Mouse (Mus musculus) midbrain, embryonic 16.5 days (tissue): ENCODE data around the gene Larp1. TPM values are rescaled to one million over a fixed set of nuclear protein-coding genes. Genes with fewer than 3 reads are reported as not detected.

Experiments
- ATAC-seq: fragments of 200-750 bp; cut with Nextera tagmentation; 2 replicates; pipeline ENCODE4 v1.8.0; 2017; ENCODE audit warnings: moderate TSS enrichment
- H3K27ac ChIP-seq: fragments of 300-500 bp; sonication (generic); 2 replicates; pipeline ENCODE4 v1.5.1; 2014; ENCODE audit warnings: mild to moderate bottlenecking, low read length, mixed read lengths
- H3K27me3 ChIP-seq: fragments of 300-500 bp; sonication (generic); 2 replicates; pipeline ENCODE4 v1.6.1; 2014; ENCODE audit warnings: low read depth, low read length, mixed read lengths; ENCODE audit not compliant: control insufficient read depth, insufficient read depth
- H3K36me3 ChIP-seq: fragments of 300-500 bp; sonication (generic); 2 replicates; pipeline ENCODE4 v1.6.1; 2014; ENCODE audit warnings: mild to moderate bottlenecking, low read length, moderate library complexity, mixed read lengths; ENCODE audit not compliant: control insufficient read depth, insufficient read depth
- H3K4me1 ChIP-seq: fragments of 300-500 bp; sonication (generic); 2 replicates; pipeline ENCODE4 v1.6.1; 2014; ENCODE audit warnings: mild to moderate bottlenecking, low read length, mixed read lengths; ENCODE audit not compliant: control insufficient read depth, insufficient read depth
- H3K4me2 ChIP-seq: fragments of 300-500 bp; sonication (generic); 2 replicates; pipeline ENCODE4 v1.6.1; 2014; ENCODE audit warnings: mild to moderate bottlenecking, low read length, mixed read lengths
- H3K4me3 ChIP-seq: fragments of 300-500 bp; sonication (generic); 2 replicates; pipeline ENCODE4 v1.5.1; 2014; ENCODE audit warnings: low read depth, mild to moderate bottlenecking, low read length, moderate library complexity, mixed read lengths
- H3K9ac ChIP-seq: fragments of 300-500 bp; sonication (generic); 2 replicates; pipeline ENCODE4 v1.6.1; 2014; ENCODE audit warnings: low read depth, low read length, mixed read lengths
- H3K9me3 ChIP-seq: fragments of 300-500 bp; sonication (generic); replicated peaks from 2 replicates; pipeline ENCODE4 v1.6.1; 2014; ENCODE audit warnings: mild to moderate bottlenecking, low read length, mixed read lengths; ENCODE audit not compliant: control insufficient read depth, poor library complexity, severe bottlenecking
- WGBS: fragments of 180-500 bp; shearing (Covaris S2); extraction: QIAGEN DNeasy Blood & Tissue Kit; methylation state at CpG from one replicate; pipeline ENCODE4 v1.1.7; 2014; 5-methylcytosine and 5-hydroxymethylcytosine counted together
- polyA plus RNA-seq: library from polyadenylated mRNA; unstranded; fragments of >200 nt; fragmentation: Nextera tagmentation; extraction: Ambion mirVana; gene quantifications from 2 replicates; pipeline ENCODE4 v1.2.1, GENCODE M21; 2015

Larp1 gene
- polyA plus RNA-seq, 1 experiment from 2014 or later = 17.7 TPM

DNA sequence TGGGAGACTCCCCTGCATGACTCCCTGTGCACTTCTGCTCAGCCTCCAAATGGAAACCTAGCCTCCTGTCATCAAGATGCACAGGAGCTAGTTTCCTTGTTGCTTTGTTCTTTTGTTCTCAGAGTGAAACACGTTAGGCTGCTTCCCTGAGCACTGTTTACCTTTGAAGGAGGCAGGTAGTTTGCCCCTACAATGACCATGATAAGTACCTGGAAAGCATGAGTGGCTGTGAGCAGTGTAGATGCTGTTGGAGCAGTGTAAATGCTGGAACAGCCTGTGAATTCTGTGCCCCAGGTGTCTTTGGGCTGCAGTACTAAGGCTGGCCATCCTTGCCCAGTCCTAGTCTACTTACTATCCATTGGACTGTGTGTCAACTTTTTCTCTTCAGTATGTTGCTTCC, 18.0 kb downstream of the Larp1 start:
- WGBS = 70% methylated on average over 1 of the region's 1 CpGs
- no peaks in the 10 kb centered on the region for H3K27me3 ChIP-seq
- no peaks in the 10 kb centered on the region for H3K9me3 ChIP-seq
- H3K4me3 ChIP-seq = no peak overlapping the region
- no peak overlapping the region for H3K27ac ChIP-seq
- H3K4me2 ChIP-seq = no peak overlapping the region
- peaks cover 4% of the 10 kb centered on the region; the same call in 1 of the 2 replicates for H3K4me1 ChIP-seq
- H3K36me3 ChIP-seq = no peaks in the 10 kb centered on the region
- ATAC-seq = no peak
- no peak overlapping the region for H3K9ac ChIP-seq

DNA sequence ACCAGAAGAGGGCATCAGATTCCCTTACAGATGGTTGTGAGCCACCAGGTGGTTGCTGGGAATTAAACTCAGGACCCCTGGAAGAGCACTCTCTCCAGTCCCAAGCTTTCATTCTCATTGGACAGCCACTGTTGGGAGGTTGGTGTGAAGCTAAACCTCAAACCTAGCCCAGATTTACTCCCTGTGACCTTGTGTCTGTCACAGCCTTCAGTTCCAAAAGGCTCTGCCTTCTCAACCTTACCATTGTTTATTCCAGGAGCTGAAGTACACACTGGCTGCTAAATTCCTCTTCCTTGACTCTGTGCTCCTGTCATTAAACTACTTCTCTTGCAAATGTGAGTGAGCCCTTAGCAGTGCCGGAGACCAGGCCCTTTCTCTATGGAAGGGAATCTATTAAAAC, 20.1 kb downstream of the Larp1 start:
- no peak overlapping the region for H3K4me3 ChIP-seq
- no peak overlapping the region for H3K4me2 ChIP-seq
- H3K36me3 ChIP-seq = no peaks in the 10 kb centered on the region
- no peak overlapping the region for H3K9ac ChIP-seq
- 86% methylated on average over 1 of the region's 1 CpGs for WGBS
- no peaks in the 10 kb centered on the region for H3K9me3 ChIP-seq
- no peak for ATAC-seq
- H3K27ac ChIP-seq = no peak overlapping the region
- 0 out of 2 replicates have a peak, but pooled peaks cover 2% of the 10 kb centered on the region for H3K4me1 ChIP-seq
- H3K27me3 ChIP-seq = no peaks in the 10 kb centered on the region

DNA sequence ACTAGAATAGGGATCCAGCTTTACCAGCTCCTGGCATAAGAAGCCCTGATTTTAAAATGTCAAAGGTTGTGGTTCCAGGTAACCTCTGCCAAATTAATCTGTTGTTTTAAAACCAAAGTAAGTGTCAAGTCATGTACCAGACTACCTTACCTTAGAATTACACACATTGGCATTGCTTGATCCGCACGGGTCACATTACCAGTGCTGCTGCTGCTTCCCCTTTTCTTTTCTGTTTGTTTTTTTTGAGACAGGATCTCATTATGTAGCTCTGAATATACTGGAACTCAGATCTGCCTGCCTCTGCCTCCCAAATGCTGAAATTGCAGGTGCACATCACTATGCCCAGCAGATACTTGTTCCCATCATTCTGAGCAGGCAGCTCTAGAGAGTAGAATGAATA, 21.0 kb downstream of the Larp1 start:
- Histone ChIP-seq H3K4me3 (no peak overlapping the region), H3K27me3 (no peaks in the 10 kb centered on the region), H3K9me3 (no peaks in the 10 kb centered on the region), H3K27ac (no peak overlapping the region), H3K36me3 (no peaks in the 10 kb centered on the region), H3K4me1 (0 out of 2 replicates have a peak, but pooled peaks cover 4% of the 10 kb centered on the region), H3K4me2 (no peak overlapping the region), H3K9ac (no peak overlapping the region)
- WGBS = 89% methylated on average over 2 of the region's 2 CpGs
- no peak for ATAC-seq

DNA sequence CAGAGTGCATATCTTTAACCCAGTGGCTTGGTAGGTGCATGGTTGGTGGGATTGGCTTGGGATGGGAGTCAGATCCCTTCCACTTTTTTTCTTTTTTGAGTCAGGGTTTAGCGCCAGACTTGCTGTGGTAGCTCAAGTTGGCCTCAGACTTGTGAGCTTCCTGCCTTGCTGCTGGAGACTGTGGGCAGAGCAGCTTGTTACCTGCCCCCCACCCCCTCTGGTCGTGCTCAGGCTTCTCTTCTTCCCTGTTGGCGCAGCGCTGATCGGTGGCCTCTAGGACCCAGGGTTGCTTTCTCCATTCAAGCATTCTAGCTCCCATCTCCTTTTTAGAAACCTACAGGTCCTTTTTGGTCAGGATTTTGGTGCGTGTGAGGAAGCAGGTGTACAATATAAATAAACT, 22.3 kb downstream of the Larp1 start:
- ATAC-seq = no peak
- 84% methylated on average over 6 of the region's 6 CpGs for WGBS
- Histone ChIP-seq H3K27ac (no peak overlapping the region), H3K36me3 (no peaks in the 10 kb centered on the region), H3K9ac (no peak overlapping the region), H3K9me3 (no peaks in the 10 kb centered on the region), H3K4me2 (no peak overlapping the region), H3K4me3 (no peak overlapping the region), H3K4me1 (0 out of 2 replicates have a peak, but pooled peaks cover 7% of the 10 kb centered on the region), H3K27me3 (no peaks in the 10 kb centered on the region)

DNA sequence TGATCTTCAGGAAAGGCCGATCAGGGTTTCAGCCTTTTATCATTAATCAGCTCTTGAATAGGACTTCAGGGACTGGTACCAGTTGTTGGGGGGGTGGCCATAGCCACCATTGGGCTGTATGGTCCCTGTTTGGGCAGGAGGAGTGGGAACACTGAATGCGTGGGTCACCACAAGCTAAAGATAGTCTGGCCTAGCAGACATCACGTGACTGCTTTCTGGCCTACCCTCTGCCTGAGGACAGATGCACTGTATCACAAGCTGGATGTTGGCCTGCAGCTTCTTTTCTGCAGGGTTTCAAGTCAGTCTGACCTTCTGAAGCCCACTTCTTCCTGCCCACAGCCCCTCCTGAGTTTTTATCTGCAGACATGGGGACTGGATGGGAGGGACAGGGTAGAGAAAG, 24.8 kb downstream of the Larp1 start:
- H3K27me3 ChIP-seq = no peaks in the 10 kb centered on the region
- ATAC-seq = no peak
- no peak overlapping the region for H3K27ac ChIP-seq
- no peaks in the 10 kb centered on the region for H3K36me3 ChIP-seq
- no peak overlapping the region for H3K4me3 ChIP-seq
- H3K9ac ChIP-seq = no peak overlapping the region
- 0 out of 2 replicates have a peak, but pooled peaks cover 8% of the 10 kb centered on the region for H3K4me1 ChIP-seq
- H3K9me3 ChIP-seq = no peaks in the 10 kb centered on the region
- WGBS = 86% methylated on average over 3 of the region's 3 CpGs
- no peak overlapping the region for H3K4me2 ChIP-seq

DNA sequence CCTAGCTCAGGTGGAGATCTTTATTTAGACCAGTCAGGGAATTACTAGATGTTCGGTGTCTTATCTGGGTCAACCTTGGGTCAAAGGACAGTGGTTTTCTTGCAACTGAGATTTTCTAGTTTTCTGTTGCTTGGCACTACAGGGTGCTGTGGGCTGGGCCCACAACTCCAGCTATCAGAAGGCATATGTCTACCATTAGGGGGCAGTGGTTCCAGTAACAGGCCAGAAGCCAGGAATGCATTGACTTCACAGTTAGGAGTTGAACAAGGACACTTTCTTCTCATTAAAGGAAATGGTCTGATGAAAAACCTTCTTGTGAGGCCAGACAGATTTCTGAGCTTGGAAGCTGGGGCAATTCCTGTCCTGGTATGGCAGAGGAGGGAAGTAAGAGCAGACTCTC, 30.2 kb downstream of the Larp1 start:
- no peak overlapping the region for H3K4me3 ChIP-seq
- no peak for ATAC-seq

DNA sequence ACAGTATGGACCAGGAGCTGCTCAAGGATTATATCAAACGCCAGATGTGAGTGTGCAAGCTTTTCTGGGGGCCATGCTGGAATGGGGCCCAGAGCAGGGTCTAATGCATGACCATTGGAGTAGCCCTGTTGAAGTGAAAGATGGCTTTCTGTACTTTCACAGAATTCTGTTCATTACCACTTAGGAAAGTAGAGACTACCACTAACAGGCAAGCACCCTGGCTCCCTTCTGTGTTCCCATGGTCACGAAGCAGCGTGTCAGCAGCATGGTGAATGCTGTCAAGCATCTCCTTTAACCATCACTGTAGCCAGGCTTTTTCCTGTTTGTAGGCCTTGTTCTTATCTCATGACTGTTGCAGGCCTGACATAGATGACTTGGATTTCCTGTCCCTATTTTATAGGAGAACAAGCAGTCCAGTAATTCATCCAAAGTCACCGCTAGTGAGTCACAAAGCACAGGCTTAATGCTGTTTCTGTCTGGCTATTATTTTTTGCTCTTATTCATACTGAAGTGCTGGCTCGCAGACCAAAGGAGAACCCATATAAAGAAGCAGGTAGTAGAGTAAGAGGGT, 34.1 kb downstream of the Larp1 start:
- H3K36me3 ChIP-seq = peaks cover 17% of the 10 kb centered on the region
- H3K4me1 ChIP-seq = no peaks in the 10 kb centered on the region
- no peaks in the 10 kb centered on the region for H3K9me3 ChIP-seq
- H3K4me2 ChIP-seq = no peak overlapping the region
- H3K27me3 ChIP-seq = no peaks in the 10 kb centered on the region
- H3K4me3 ChIP-seq = no peak overlapping the region
- no peak overlapping the region for H3K27ac ChIP-seq
- no peak overlapping the region for H3K9ac ChIP-seq
- no peak for ATAC-seq
- 94% methylated on average over 5 of the region's 5 CpGs for WGBS

More for the DNA sequence above, 30.2 kb downstream of the Larp1 start:
- no peaks in the 10 kb centered on the region for H3K27me3 ChIP-seq
- no peak overlapping the region for H3K4me2 ChIP-seq
- no peak overlapping the region for H3K9ac ChIP-seq
- no peak overlapping the region for H3K27ac ChIP-seq
- WGBS = 78% methylated on average over 1 of the region's 1 CpGs
- H3K9me3 ChIP-seq = no peaks in the 10 kb centered on the region
- H3K36me3 ChIP-seq = peaks cover 7% of the 10 kb centered on the region; the same call in 1 of the 2 replicates
- 0 out of 2 replicates have a peak, but pooled peaks cover 6% of the 10 kb centered on the region for H3K4me1 ChIP-seq

DNA sequence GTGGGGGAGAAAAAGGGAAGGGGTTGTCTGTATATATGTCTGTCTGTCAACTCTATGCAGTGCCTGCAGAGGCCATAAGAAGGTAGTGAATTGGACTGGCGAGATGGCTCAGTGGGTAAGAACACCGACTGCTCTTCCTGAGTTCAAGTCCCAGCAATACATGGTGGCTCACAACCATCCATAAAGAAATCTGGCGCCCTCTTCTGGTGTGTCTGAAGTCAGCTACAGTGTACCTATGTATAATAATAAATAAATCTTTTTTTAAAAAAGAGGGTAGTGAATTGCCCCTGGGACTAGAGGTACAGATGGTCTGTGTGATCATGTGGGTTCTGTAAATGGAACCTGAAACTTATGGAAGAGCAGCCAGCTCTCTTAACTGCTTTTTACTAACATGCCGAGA, 37.6 kb downstream of the Larp1 start:
- Histone ChIP-seq H3K4me1 (no peaks in the 10 kb centered on the region), H3K4me3 (no peak overlapping the region), H3K9me3 (no peaks in the 10 kb centered on the region), H3K4me2 (no peak overlapping the region), H3K36me3 (peaks cover 36% of the 10 kb centered on the region), H3K27ac (no peak overlapping the region), H3K9ac (no peak overlapping the region), H3K27me3 (no peaks in the 10 kb centered on the region)
- no peak for ATAC-seq
- 80% methylated on average over 4 of the region's 4 CpGs for WGBS

DNA sequence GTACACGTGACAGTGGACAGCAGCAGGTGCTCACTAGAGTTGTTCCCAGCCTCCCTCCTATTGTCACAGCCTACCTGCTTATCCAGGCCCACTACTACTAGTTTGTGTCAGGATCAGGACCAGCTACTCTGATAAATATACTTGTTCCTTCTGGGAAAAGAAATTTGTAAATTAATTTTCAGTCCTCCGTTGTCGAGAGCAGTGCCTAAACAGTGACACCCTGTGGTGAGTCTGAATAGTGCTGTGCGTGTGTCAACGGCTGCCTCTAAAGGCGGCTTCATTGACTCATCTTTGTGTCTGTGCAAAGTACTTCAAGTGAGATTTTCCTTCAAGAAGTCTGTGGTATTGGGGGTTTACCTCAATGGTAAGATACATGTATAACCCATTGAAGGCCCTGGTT, 48.6 kb downstream of the Larp1 start:
- Histone ChIP-seq H3K4me1 (no peaks in the 10 kb centered on the region), H3K9ac (no peak overlapping the region), H3K36me3 (peaks cover 24% of the 10 kb centered on the region), H3K4me3 (no peak overlapping the region), H3K27me3 (no peaks in the 10 kb centered on the region), H3K27ac (no peak overlapping the region), H3K4me2 (no peak overlapping the region), H3K9me3 (no peaks in the 10 kb centered on the region)
- ATAC-seq = no peak
- WGBS = 39% methylated on average over 6 of the region's 6 CpGs
